Comparison of ENCODE assay signal across 8 mouse cellular contexts in the genomic region with DNA sequence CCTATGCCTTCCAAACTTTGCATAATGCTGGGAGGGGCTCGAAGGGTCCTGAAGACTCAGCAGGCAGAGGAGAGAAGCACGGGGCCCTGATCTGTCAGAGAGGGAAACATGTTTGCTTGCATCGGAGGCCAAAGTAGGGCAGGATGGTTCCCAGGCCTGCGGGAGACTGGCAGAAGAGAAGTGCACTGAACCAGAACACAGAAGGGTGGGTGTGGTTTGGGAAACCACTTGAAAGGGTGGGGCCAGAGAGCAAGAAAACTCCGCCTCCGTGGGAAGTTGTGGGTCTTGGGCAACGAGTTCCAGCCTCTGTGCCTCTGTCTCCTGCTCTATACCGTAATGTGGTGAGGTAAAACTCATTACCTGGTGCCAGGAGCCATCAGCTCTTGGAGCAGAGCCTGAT. TPM values are rescaled to one million over a fixed set of nuclear protein-coding genes. Genes with fewer than 3 reads are reported as not detected.
DNase-seq lines count a peak whose midpoint lies in the region; ATAC-seq and TF ChIP-seq lines count a peak whose summit lies in the region.

No protein-coding gene starts in this region.

- no peak overlapping the region for H3K4me3 ChIP-seq in liver, embryonic 12.5 days
- no peak overlapping the region for H3K4me3 ChIP-seq in lung, embryonic 14.5 days (ENCODE audit: low read depth, low read length)
- H3K4me3 ChIP-seq in stomach, postnatal 0 days (ENCODE audit: low read depth, low read length), result no peak overlapping the region
- H3K4me3 ChIP-seq in layer of hippocampus, adult 2 months, result no peak overlapping the region
- H3K4me3 ChIP-seq in neural tube, embryonic 15.5 days (replicated peaks), result no peak overlapping the region

- peak; percentile 52 for DNase-seq in liver
- DNase-seq in heart, postnatal 14 days, result peak; percentile 44 to 55
- peak; percentile 57 for DNase-seq in lung, embryonic 14.5 days
- no peak for DNase-seq in stomach, postnatal 0 days (ENCODE audit: low spot score)
- DNase-seq in layer of hippocampus, adult 2 months (ENCODE audit: low spot score in 2 of 2), result no peak

- H3K36me3 ChIP-seq in liver, embryonic 12.5 days, result no peaks in the 10 kb centered on the region
- H3K36me3 ChIP-seq in lung, embryonic 14.5 days (ENCODE audit: insufficient read depth), result no peaks in the 10 kb centered on the region
- no peaks in the 10 kb centered on the region for H3K36me3 ChIP-seq in stomach, postnatal 0 days (ENCODE audit: control insufficient read depth, insufficient read depth, low read length)
- H3K36me3 ChIP-seq in neural tube, embryonic 15.5 days, result no peaks in the 10 kb centered on the region

- TF ChIP-seq CTCF in lung, embryonic 14.5 days (IDR thresholded peaks at IDR 0.05; ENCODE audit: low read depth), result no peak
- TF ChIP-seq CTCF in stomach, postnatal 0 days (IDR thresholded peaks at IDR 0.05; ENCODE audit: low read depth), result no peak
- TF ChIP-seq CTCF in layer of hippocampus, adult 2 months (conservative IDR thresholded peaks at IDR 0.05), result no peak

- H3K9me3 ChIP-seq in liver, embryonic 12.5 days (replicated peaks), result no peaks in the 10 kb centered on the region
- H3K9me3 ChIP-seq in lung, embryonic 14.5 days (ENCODE audit: low read depth, low read length), result no peaks in the 10 kb centered on the region
- no peaks in the 10 kb centered on the region for H3K9me3 ChIP-seq in stomach, postnatal 0 days (ENCODE audit: control insufficient read depth, low read length)
- H3K9me3 ChIP-seq in neural tube, embryonic 15.5 days (replicated peaks), result no peaks in the 10 kb centered on the region

- H3K4me2 ChIP-seq in liver, embryonic 12.5 days, result no peak overlapping the region
- no peak overlapping the region for H3K4me2 ChIP-seq in lung, embryonic 14.5 days
- no peak overlapping the region for H3K4me2 ChIP-seq in stomach, postnatal 0 days (replicated peaks; ENCODE audit: low read depth)
- no peak overlapping the region for H3K4me2 ChIP-seq in neural tube, embryonic 15.5 days

- peaks cover 33% of the 10 kb centered on the region for H3K4me1 ChIP-seq in liver, embryonic 12.5 days
- peaks cover 12% of the 10 kb centered on the region for H3K4me1 ChIP-seq in lung, embryonic 14.5 days (ENCODE audit: insufficient read depth)
- H3K4me1 ChIP-seq in stomach, postnatal 0 days (replicated peaks; ENCODE audit: control insufficient read depth, insufficient read depth), result peaks cover 5% of the 10 kb centered on the region; the same call in 1 of the 2 replicates
- H3K4me1 ChIP-seq in neural tube, embryonic 15.5 days, result peaks cover 14% of the 10 kb centered on the region

- ATAC-seq in liver, embryonic 12.5 days, result no peak
- peak; percentile 64 for ATAC-seq in activated CD4-positive, CD25-positive, alpha-beta regulatory T cell, adult 4 months
- ATAC-seq in lung, embryonic 14.5 days (ENCODE audit: insufficient read depth), result no peak
- peak; percentile 4; the same call in 1 of the 2 replicates for ATAC-seq in stomach, postnatal 0 days (ENCODE audit: low FRiP score, low TSS enrichment)
- ATAC-seq in neural tube, embryonic 15.5 days (ENCODE audit: low FRiP score), result no peak

- TF ChIP-seq EP300 in stomach, postnatal 0 days (optimal IDR thresholded peaks at IDR 0.05), result no peak

- H3K27ac ChIP-seq in liver, embryonic 12.5 days, result no peak overlapping the region
- H3K27ac ChIP-seq in lung, embryonic 14.5 days (ENCODE audit: low read depth), result no peak overlapping the region
- peak overlapping the region; percentile 40; the same call in 1 of the 2 replicates for H3K27ac ChIP-seq in stomach, postnatal 0 days (replicated peaks)
- no peak overlapping the region for H3K27ac ChIP-seq in layer of hippocampus, adult 2 months
- H3K27ac ChIP-seq in neural tube, embryonic 15.5 days (replicated peaks), result no peak overlapping the region

- H3K27me3 ChIP-seq in liver, embryonic 12.5 days (replicated peaks), result no peaks in the 10 kb centered on the region
- H3K27me3 ChIP-seq in lung, embryonic 14.5 days (ENCODE audit: insufficient read depth, low read length), result no peaks in the 10 kb centered on the region
- no peaks in the 10 kb centered on the region for H3K27me3 ChIP-seq in stomach, postnatal 0 days (ENCODE audit: control insufficient read depth, insufficient read depth, low read length)
- H3K27me3 ChIP-seq in neural tube, embryonic 15.5 days (replicated peaks), result no peaks in the 10 kb centered on the region

- 19% methylated on average over 8 of the region's 8 CpGs for WGBS in liver, embryonic 12.5 days (ENCODE audit: insufficient replicate concordance)
- WGBS in lung, embryonic 14.5 days, result 34% methylated on average over 8 of the region's 8 CpGs
- 19% methylated on average over 8 of the region's 8 CpGs for WGBS in stomach, postnatal 0 days
- WGBS in neural tube, embryonic 15.5 days, result 27% methylated on average over 8 of the region's 8 CpGs

- no peak overlapping the region for H3K9ac ChIP-seq in liver, embryonic 12.5 days
- H3K9ac ChIP-seq in lung, embryonic 14.5 days, result no peak overlapping the region
- H3K9ac ChIP-seq in stomach, postnatal 0 days (ENCODE audit: low read length), result no peak overlapping the region
- no peak overlapping the region for H3K9ac ChIP-seq in neural tube, embryonic 15.5 days (replicated peaks)

- intact Hi-C loops in heart, postnatal 14 days (cut with DNase I), result loop anchor here (5.0 kb wide), 1 partner anchor 85 kb away; no protein-coding TSS in a partner anchor

RNA-seq across cellular contexts. Expression of a gene that starts 7.7 kb away (rescaled TPM):
- polyA plus RNA-seq in liver, embryonic 12.5 days (2016; fragmentation: Nextera tagmentation; extraction: Ambion mirVana), result 0.31 TPM in 1 of 2 replicates, not detected in the other
- 1 to 10 TPM; 1.2 to 2.0 TPM for polyA plus RNA-seq in activated CD4-positive, CD25-positive, alpha-beta regulatory T cell, adult 4 months (2017; shearing (Covaris generic))
- total RNA-seq in heart, postnatal 14 days (2021), result 1 to 10 TPM; 1.8 to 3.9 TPM
- polyA plus RNA-seq in lung, embryonic 14.5 days (2014; fragmentation: Nextera tagmentation; extraction: Ambion mirVana), result 0.95 and 1.5 TPM in 2 replicates
- polyA plus RNA-seq in stomach, postnatal 0 days (2015; fragmentation: Nextera tagmentation; extraction: Ambion mirVana), result 0.57 and 0.63 TPM in 2 replicates
- 10 to 100 TPM in 1 of 2 experiments, 1 to 10 TPM in 1; 7.8 to 11.3 TPM for total RNA-seq in layer of hippocampus, adult 2 months (2021)
- polyA plus RNA-seq in neural tube, embryonic 15.5 days (2015; fragmentation: Nextera tagmentation; extraction: Ambion mirVana), result 0.31 and 0.83 TPM in 2 replicates

Comparison
In these comparisons a context has a peak if more than half of its experiments do, and no peak if none do; other contexts are left out.
1. DNase-seq: peak in liver (single experiment), heart, postnatal 14 days (2 of 2) and lung, embryonic 14.5 days (single experiment); none in stomach, postnatal 0 days (single experiment) and layer of hippocampus, adult 2 months (0 of 2).
2. ATAC-seq: peak in activated CD4-positive, CD25-positive, alpha-beta regulatory T cell, adult 4 months (single experiment) and stomach, postnatal 0 days (single experiment); none in liver, embryonic 12.5 days (single experiment), lung, embryonic 14.5 days (single experiment) and neural tube, embryonic 15.5 days (single experiment).